Mouse (Mus musculus) myocyte (in vitro differentiated cells): ENCODE data around the gene 3100002H09Rik.

ENCODE experiments used
- E2F4 ChIP-seq: IDR thresholded peaks from one replicate; pipeline ENCODE4 v1.6.1; 2011; ENCODE audit warnings: mild to moderate bottlenecking, control low read depth, moderate library complexity; ENCODE audit not compliant: insufficient read depth
- MAX ChIP-seq: IDR thresholded peaks from one replicate; pipeline ENCODE4 v1.6.1; 2011; ENCODE audit warnings: low read depth, mild to moderate bottlenecking, control low read depth
- MYOD1 ChIP-seq, 3 experiments: IDR thresholded peaks; one replicate each; pipeline ENCODE4 v1.6.1; 2011; ENCODE audit warnings: control low read depth in 2 of 3, low read depth in 2 of 3, mild to moderate bottlenecking in 2 of 3, moderate library complexity in 1 of 3; ENCODE audit not compliant: insufficient read length in 2 of 3, control insufficient read depth in 1 of 3
- MYOG ChIP-seq, 3 experiments: IDR thresholded peaks; one replicate each; pipeline ENCODE4 v1.6.1; 2011; ENCODE audit warnings: control low read depth in 2 of 3, low read depth in 2 of 3, mild to moderate bottlenecking in 2 of 3; ENCODE audit not compliant: insufficient read length in 2 of 3, control insufficient read depth in 1 of 3, insufficient read depth in 1 of 3
- POLR2A ChIP-seq: IDR thresholded peaks from one replicate; pipeline ENCODE4 v1.6.1; 2011; ENCODE audit warnings: low read depth, mild to moderate bottlenecking, control low read depth, moderate library complexity; ENCODE audit not compliant: insufficient read length
- POLR2AphosphoS2 ChIP-seq: IDR thresholded peaks from one replicate; pipeline ENCODE4 v1.6.1; 2011; ENCODE audit warnings: low read depth, control low read depth; ENCODE audit not compliant: insufficient read length
- REST ChIP-seq: IDR thresholded peaks from one replicate; pipeline ENCODE4 v1.6.1; 2011; ENCODE audit warnings: mild to moderate bottlenecking, control low read depth, moderate library complexity; ENCODE audit not compliant: insufficient read depth, insufficient read length
- SRF ChIP-seq: IDR thresholded peaks from one replicate; pipeline ENCODE4 v1.6.1; 2011; ENCODE audit warnings: low read depth; ENCODE audit not compliant: control insufficient read depth, insufficient read length
- TCF12 ChIP-seq: IDR thresholded peaks from one replicate; pipeline ENCODE4 v1.6.1; 2011; ENCODE audit warnings: mild to moderate bottlenecking, control low read depth; ENCODE audit not compliant: poor library complexity, insufficient read depth, severe bottlenecking
- USF1 ChIP-seq: IDR thresholded peaks from one replicate; pipeline ENCODE4 v1.6.1; 2011; ENCODE audit warnings: low read depth, mild to moderate bottlenecking, control low read depth, moderate library complexity

GRCm38 (mm10) chr4:124616636-124617035, 6.0 kb upstream of the 3100002H09Rik start:
- no peak for TF ChIP-seq MYOD1 (IDR thresholded peaks at IDR 0.05; ENCODE audit: control insufficient read depth in 1 of 3, insufficient read length in 2 of 3, low read depth in 2 of 3)
- TF ChIP-seq E2F4: no peak
- TF ChIP-seq POLR2AphosphoS2: no peak
- TF ChIP-seq POLR2A: no peak
- TF ChIP-seq REST: no peak
- no peak for TF ChIP-seq TCF12
- TF ChIP-seq MAX: no peak
- no peak for TF ChIP-seq USF1
- no peak for TF ChIP-seq MYOG (IDR thresholded peaks at IDR 0.05; ENCODE audit: control insufficient read depth in 1 of 3, insufficient read depth in 1 of 3, insufficient read length in 2 of 3, low read depth in 2 of 3)
- TF ChIP-seq SRF: no peak
